Mouse (Mus musculus) forebrain, embryonic 14.5 days (tissue): ENCODE data around the gene Spocd1. TPM values are rescaled to one million over a fixed set of nuclear protein-coding genes. Genes with fewer than 3 reads are reported as not detected.
A peak's percentile ranks its signal among the peaks of the same experiment; 100 is the strongest.

Source experiments
- ATAC-seq: fragments of 200-750 bp; cut with Nextera tagmentation; 2 replicates; pipeline ENCODE4 v1.8.0; 2017; ENCODE audit warnings: mild to moderate bottlenecking, moderate library complexity
- DNase-seq: peaks from one replicate; pipeline ENCODE4 v3.0.0-alpha.2; 2015; ENCODE audit warnings: low spot score
- H3K27ac ChIP-seq: fragments of 300-500 bp; sonication (generic); 2 replicates; pipeline ENCODE4 v1.5.1; 2014; ENCODE audit warnings: low read depth, mild to moderate bottlenecking, control low read depth, low read length, moderate library complexity
- H3K27me3 ChIP-seq: fragments of 300-500 bp; sonication (generic); replicated peaks from 2 replicates; pipeline ENCODE4 v1.6.1; 2014; ENCODE audit warnings: low read length, control low read depth, mixed read lengths; ENCODE audit not compliant: control insufficient read depth, insufficient read depth
- H3K36me3 ChIP-seq: fragments of 300-500 bp; sonication (generic); 2 replicates; pipeline ENCODE4 v1.6.1; 2014; ENCODE audit warnings: low read length, control low read depth; ENCODE audit not compliant: control insufficient read depth, insufficient read depth
- H3K4me1 ChIP-seq: fragments of 300-500 bp; sonication (generic); 2 replicates; pipeline ENCODE4 v1.6.1; 2014; ENCODE audit warnings: antibody characterized with exemption, low read length, control low read depth; ENCODE audit not compliant: control insufficient read depth, insufficient read depth
- H3K4me2 ChIP-seq: fragments of 300-500 bp; sonication (generic); 2 replicates; pipeline ENCODE4 v1.6.1; 2014; ENCODE audit warnings: mild to moderate bottlenecking, control low read depth, low read length
- H3K4me3 ChIP-seq: fragments of 300-500 bp; sonication (generic); 2 replicates; pipeline ENCODE4 v1.5.1; 2014; ENCODE audit warnings: low read depth, low read length, control low read depth
- H3K9ac ChIP-seq: fragments of 300-500 bp; sonication (generic); 2 replicates; pipeline ENCODE4 v1.6.1; 2014; ENCODE audit warnings: mild to moderate bottlenecking, low read length, control low read depth, moderate library complexity
- H3K9me3 ChIP-seq: fragments of 300-500 bp; sonication (generic); replicated peaks from 2 replicates; pipeline ENCODE4 v1.6.1; 2016; ENCODE audit warnings: low read length, control low read depth, mixed read lengths; ENCODE audit not compliant: control insufficient read depth
- WGBS: fragments of 180-500 bp; shearing (Covaris S2); extraction: QIAGEN DNeasy Blood & Tissue Kit; methylation state at CpG from one replicate; pipeline ENCODE4 v1.1.7; 2014; 5-methylcytosine and 5-hydroxymethylcytosine counted together
- polyA plus RNA-seq: library from polyadenylated mRNA; unstranded; fragments of >200 nt; fragmentation: Nextera tagmentation; extraction: Ambion mirVana; gene quantifications from 2 replicates; pipeline ENCODE4 v1.2.1, GENCODE M21; 2014

Spocd1 gene
- polyA plus RNA-seq, 1 experiment from 2014 or later, result not detected

DNA sequence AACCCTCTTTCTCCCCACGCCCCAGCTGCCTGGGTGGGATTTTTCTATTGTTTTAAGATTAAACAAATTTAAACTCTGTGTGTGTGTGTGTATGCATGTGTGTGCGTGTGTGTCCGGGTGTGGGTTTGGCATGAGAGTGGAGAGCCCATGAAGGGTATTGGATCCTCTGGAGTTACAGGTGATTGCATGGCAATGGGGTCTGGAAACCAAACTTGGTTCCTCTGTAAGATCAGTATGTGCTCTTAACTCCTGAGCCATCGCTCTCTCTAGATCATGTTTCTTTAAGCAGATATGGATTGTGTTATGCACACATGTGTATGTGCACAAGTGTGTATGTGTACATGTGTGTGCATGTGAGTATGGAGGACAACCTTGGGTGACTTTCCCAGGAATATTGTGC is 14.4 kb upstream of the Spocd1 start:
- Histone ChIP-seq H3K4me1 (peaks cover 4% of the 10 kb centered on the region; the same call in 1 of the 2 replicates), H3K27me3 (no peaks in the 10 kb centered on the region), H3K27ac (no peak overlapping the region), H3K9ac (no peak overlapping the region), H3K4me3 (no peak overlapping the region), H3K9me3 (no peaks in the 10 kb centered on the region), H3K4me2 (no peak overlapping the region), H3K36me3 (no peaks in the 10 kb centered on the region)
- ATAC-seq, result no peak
- no peak for DNase-seq
- WGBS, result 60% methylated on average over 4 of the region's 4 CpGs

DNA sequence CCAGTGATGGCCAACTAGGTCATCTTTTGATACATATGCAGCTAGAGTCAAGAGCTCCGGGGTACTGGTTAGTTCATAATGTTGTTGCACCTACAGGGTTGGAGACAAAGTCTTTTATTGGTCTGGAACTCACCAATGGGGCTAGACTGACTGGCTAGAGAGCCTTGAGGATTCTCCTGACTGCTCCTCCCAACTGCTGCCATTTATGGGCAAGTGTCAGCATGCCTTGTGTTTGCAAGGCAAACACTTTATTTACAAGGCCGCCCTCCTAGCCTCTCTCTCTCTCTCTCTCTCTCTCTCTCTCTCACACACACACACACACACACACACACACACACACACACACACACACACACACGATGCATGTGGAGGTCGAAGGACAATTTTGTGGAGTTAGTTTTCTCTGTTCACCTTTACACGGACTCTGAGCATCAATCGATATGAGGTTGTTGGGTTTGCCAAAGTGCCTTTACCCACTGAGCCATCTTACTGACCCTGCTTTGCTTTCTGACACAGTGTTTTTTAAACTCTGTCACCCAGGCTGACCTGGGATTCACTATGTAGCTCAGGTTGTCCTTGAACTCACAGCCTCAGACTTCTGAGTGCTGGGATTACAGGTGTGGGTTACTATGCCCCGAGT is 13.6 kb upstream of the Spocd1 start:
- no peaks in the 10 kb centered on the region for H3K27me3 ChIP-seq
- H3K4me2 ChIP-seq, result no peak overlapping the region
- WGBS, result 89% methylated on average over 7 of the region's 7 CpGs
- no peak for DNase-seq
- H3K36me3 ChIP-seq, result no peaks in the 10 kb centered on the region
- ATAC-seq, result no peak
- H3K9ac ChIP-seq, result no peak overlapping the region
- H3K27ac ChIP-seq, result no peak overlapping the region
- H3K4me3 ChIP-seq, result no peak overlapping the region
- no peaks in the 10 kb centered on the region for H3K9me3 ChIP-seq
- H3K4me1 ChIP-seq, result peaks cover 4% of the 10 kb centered on the region; the same call in 1 of the 2 replicates

DNA sequence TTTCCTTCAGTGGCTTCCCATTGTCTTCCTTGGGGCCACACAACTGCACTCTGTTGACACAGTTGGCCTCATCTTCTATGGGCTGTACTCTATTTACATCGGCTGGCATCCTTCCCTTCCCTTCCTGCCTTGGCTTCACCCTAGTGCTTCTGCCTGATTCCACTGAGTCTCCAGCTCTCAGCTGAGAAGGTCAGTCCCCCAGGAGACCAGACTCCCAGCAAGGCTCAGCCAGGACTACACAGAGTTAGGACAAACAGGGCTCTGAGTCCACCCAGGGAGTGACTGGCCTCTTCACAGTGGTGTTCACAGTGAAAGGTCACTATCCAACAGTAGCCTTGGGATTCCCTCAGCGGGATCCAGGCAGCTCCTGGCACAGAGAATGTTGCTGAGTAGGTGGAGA is 12.9 kb upstream of the Spocd1 start:
- Histone ChIP-seq H3K36me3 (no peaks in the 10 kb centered on the region), H3K4me3 (no peak overlapping the region), H3K27me3 (no peaks in the 10 kb centered on the region), H3K9ac (no peak overlapping the region), H3K4me2 (no peak overlapping the region), H3K27ac (no peak overlapping the region), H3K9me3 (no peaks in the 10 kb centered on the region), H3K4me1 (peaks cover 4% of the 10 kb centered on the region; the same call in 1 of the 2 replicates)
- WGBS, result 37% methylated on average over 2 of the region's 2 CpGs
- ATAC-seq (no peak), DNase-seq (no peak)

DNA sequence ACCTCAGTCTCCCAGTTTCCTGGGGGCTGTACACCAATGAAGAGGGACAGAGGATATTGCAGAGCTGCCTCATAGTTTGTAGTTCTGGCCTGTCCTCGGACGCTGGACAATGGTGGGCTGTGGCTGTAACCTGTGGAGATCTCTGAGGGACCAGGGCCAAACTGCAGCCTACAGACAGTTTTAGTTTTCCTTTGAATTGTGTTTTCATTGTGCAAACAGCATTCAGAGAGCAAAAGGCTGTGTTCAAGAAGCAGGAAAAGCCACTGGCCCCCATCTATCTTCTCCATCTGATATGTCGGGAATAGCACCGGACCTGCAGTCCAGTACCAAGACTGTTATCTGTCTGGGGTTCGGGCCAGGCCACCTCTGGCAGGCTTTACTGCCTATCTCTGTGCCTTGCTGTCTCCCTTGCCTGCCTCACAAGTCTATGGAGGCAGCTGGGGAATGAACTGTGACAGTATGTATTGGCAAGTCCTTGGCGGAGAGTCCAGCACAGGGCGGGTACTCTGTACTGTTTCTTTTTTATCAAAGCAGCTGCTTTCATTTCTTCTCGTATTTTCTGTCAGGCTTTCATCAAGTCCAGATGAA is 11.9 kb upstream of the Spocd1 start:
- no peak overlapping the region for H3K9ac ChIP-seq
- H3K27me3 ChIP-seq, result no peaks in the 10 kb centered on the region
- no peaks in the 10 kb centered on the region for H3K36me3 ChIP-seq
- peak; percentile 20 for DNase-seq
- no peak for ATAC-seq
- H3K4me2 ChIP-seq, result no peak overlapping the region
- no peak overlapping the region for H3K4me3 ChIP-seq
- H3K9me3 ChIP-seq, result no peaks in the 10 kb centered on the region
- peaks cover 4% of the 10 kb centered on the region; the same call in 1 of the 2 replicates for H3K4me1 ChIP-seq
- H3K27ac ChIP-seq, result no peak overlapping the region
- 67% methylated on average over 8 of the region's 8 CpGs for WGBS

DNA sequence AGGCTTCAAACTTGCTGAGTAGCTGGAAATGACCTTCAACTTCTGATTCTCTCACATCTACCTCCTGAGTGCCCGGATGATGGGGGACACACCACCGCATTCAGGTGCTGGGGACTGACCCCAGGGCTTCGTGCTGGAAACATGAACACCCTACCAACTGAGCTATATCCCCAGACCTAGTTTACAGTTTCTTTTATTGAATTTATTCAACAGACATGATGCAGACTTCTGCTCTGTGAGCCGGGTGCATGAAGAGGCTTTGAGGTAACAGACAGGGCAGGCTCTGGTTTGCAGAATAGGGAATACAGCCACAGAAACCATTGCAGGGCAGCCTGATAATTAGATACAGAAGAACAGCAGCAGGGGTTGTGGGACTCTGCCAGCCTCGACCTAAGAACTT is 10.6 kb upstream of the Spocd1 start:
- H3K27me3 ChIP-seq, result no peaks in the 10 kb centered on the region
- H3K9me3 ChIP-seq, result no peaks in the 10 kb centered on the region
- no peak overlapping the region for H3K27ac ChIP-seq
- H3K4me3 ChIP-seq, result no peak overlapping the region
- ATAC-seq (no peak), DNase-seq (no peak)
- H3K4me2 ChIP-seq, result no peak overlapping the region
- H3K9ac ChIP-seq, result no peak overlapping the region
- H3K4me1 ChIP-seq, result peaks cover 4% of the 10 kb centered on the region; the same call in 1 of the 2 replicates
- 85% methylated on average over 5 of the region's 5 CpGs for WGBS
- no peaks in the 10 kb centered on the region for H3K36me3 ChIP-seq

DNA sequence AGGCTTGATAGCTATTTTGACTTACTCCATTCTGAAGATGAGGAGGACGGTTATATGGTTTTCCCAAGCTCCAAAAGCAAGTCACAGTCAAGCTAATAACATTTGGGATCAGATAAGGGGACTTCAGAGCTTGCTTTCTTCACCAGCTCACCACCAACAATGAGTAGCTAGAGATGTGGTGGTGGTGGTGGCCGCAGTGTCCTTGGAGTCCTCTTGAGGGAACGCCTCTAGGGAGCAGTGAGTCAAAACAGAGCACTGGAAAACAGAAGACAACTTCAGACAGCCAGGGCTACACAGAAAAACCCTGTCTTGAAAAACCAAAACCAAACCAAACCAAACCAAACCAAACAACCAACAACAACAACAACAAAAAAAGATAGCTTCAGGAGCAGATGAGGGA is 10.1 kb upstream of the Spocd1 start:
- WGBS, result 89% methylated on average over 3 of the region's 3 CpGs
- Histone ChIP-seq H3K27me3 (no peaks in the 10 kb centered on the region), H3K4me2 (no peak overlapping the region), H3K4me1 (peaks cover 4% of the 10 kb centered on the region; the same call in 1 of the 2 replicates), H3K9me3 (no peaks in the 10 kb centered on the region), H3K4me3 (no peak overlapping the region), H3K9ac (no peak overlapping the region), H3K27ac (no peak overlapping the region), H3K36me3 (no peaks in the 10 kb centered on the region)
- DNase-seq, result no peak
- no peak for ATAC-seq

DNA sequence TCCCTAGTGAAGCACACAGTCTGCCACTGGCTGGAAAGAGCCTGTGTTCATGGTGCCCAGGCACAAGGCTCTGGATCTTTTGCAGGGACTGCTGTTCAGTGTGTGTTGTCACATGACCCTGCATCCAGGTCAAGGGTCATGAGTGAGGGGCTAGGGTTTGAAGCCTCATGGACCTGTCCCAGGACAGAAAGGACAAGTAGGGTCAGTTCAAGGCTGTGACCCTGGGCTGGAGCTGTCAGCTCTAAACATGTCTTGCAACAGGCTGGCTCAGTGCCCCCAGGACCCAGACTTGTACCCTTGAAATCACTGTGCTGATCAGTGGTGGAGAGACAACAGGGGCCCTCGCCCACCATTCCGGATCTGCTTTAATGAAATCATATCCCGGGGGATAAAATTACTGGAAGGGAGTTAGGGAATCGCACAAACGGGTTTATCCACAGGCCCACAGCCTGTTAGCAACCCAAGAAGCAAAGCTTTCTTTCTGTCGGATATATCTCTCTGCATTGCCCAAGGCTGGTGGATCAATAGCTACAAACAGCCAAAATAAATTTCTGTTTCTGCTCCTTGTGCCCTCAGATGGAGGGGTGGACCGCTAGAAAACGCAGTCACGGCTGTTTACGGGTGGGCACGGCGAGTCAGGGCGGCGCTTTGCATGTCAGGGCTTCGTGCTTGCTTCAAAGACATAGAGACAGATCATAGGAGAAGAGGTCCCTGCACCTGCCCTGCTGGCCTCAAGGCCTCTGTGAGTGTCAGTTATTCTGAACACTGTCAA is 8.3 kb upstream of the Spocd1 start:
- H3K9ac ChIP-seq, result no peak overlapping the region
- peaks cover 4% of the 10 kb centered on the region; the same call in 1 of the 2 replicates for H3K4me1 ChIP-seq
- H3K27ac ChIP-seq, result no peak overlapping the region
- H3K4me3 ChIP-seq, result no peak overlapping the region
- H3K4me2 ChIP-seq, result no peak overlapping the region
- no peaks in the 10 kb centered on the region for H3K27me3 ChIP-seq
- no peaks in the 10 kb centered on the region for H3K9me3 ChIP-seq
- DNase-seq, result no peak
- no peaks in the 10 kb centered on the region for H3K36me3 ChIP-seq
- WGBS, result 94% methylated on average over 15 of the region's 15 CpGs
- no peak for ATAC-seq

DNA sequence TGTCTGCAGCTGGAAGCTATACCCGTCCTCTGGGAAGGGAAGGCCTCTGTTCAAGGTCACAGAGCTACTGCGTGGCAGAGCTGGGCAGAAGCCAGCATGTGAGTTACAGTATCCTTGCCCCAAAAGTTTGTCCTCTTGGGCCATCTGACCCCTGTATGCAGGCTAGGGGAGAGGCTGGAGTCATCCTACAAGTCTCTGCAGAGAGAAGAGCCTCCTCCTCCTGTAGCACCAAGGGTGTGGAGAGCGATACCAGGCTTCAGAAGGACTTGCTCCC is 7.8 kb upstream of the Spocd1 start:
- Histone ChIP-seq H3K4me1 (no peaks in the 10 kb centered on the region), H3K9ac (no peak overlapping the region), H3K27me3 (no peaks in the 10 kb centered on the region), H3K36me3 (no peaks in the 10 kb centered on the region), H3K4me3 (no peak overlapping the region), H3K27ac (no peak overlapping the region), H3K9me3 (no peaks in the 10 kb centered on the region), H3K4me2 (no peak overlapping the region)
- ATAC-seq (no peak), DNase-seq (no peak)
- WGBS, result 86% methylated on average over 3 of the region's 3 CpGs

DNA sequence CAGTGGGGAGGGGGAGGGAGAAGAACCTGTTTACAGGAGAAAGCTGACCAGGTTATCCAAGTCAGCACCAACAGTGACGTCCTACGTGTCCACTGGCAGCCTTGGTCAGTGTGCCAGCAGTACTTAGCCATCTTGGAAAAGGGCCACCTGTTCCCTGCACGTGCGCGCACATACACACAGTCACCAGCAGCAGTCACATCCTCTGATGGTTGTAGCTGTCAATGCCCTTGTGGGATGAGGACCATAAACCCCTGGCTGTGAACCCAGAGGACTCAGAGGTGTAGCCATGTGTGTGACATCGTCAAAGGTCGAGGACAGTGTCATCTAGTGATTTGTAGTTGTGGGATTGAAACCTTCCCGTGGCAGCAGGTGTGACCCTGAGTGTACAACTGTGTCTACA is 4.9 kb upstream of the Spocd1 start:
- H3K4me2 ChIP-seq, result no peak overlapping the region
- no peaks in the 10 kb centered on the region for H3K36me3 ChIP-seq
- peaks cover 3% of the 10 kb centered on the region; the same call in 1 of the 2 replicates for H3K4me1 ChIP-seq
- no peaks in the 10 kb centered on the region for H3K27me3 ChIP-seq
- H3K9me3 ChIP-seq, result no peaks in the 10 kb centered on the region
- no peak overlapping the region for H3K4me3 ChIP-seq
- 90% methylated on average over 8 of the region's 8 CpGs for WGBS
- no peak for DNase-seq
- ATAC-seq, result no peak
- no peak overlapping the region for H3K9ac ChIP-seq
- H3K27ac ChIP-seq, result no peak overlapping the region
